Mouse (Mus musculus): ENCODE data around the gene Nxpe4. TPM values are rescaled to one million over a fixed set of nuclear protein-coding genes. Genes with fewer than 3 reads are reported as not detected.

Gene Nxpe4
- polyA plus RNA-seq (2015; fragmentation: Illumina TruSeq; extraction: RNeasy Lipid Tissue Mini Kit (QIAGEN cat#74804); ENCODE audit: insufficient read depth, low replicate concordance): 10.1 TPM

GRCm38 (mm10) chr9:48161505-48162192 is at the start of gene Nxpe4:
TSS of gene Nxpe4 (plus strand) at chr9:48162023.

DNA sequence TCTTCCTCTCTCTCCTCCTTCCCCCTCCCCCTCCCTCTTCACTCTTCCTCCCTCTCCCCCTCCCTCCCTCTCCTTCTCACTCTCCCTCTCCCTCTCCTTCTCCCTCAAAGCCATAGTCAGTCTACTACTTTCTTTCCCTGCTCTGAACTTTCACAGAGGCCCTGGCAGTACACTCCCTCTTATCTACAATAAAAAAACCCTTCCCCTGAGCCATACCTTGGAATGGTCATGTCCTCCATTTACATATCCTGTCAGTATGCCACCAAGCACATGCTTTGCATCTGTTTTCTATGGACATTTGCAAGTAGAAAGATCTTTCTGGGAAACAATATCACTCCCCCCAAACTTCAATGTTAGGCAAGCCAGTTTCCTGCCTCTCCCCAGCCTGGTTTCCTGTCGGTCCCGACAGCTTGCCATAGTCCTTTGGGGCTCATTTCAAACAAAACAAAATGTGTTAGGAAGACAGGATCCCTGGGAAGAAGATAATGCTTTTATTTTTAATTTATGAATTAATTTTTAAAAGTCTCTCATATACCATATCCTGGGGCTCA is 191.4 kb downstream of the Nxpe4 start, which contains the start of gene Nxpe2:
TSS of gene Nxpe2 (minus strand) at position 307 of the 551 bp plus-strand sequence.

Other genes starting within 250 kb of the Nxpe4 start
- gene Nxpe2, start 191.4 kb downstream of the Nxpe4 start, polyA plus RNA-seq (2015; fragmentation: Illumina TruSeq; extraction: RNeasy Lipid Tissue Mini Kit (QIAGEN cat#74804); ENCODE audit: insufficient read depth, low replicate concordance): 43.0 TPM

Data from spleen, adult 10 weeks (tissue).